Mouse (Mus musculus) urinary bladder, postnatal 4 days (tissue): Measurements from ENCODE around the gene Rptor.

Source experiments
- DNase-seq, 2 experiments: peaks; one replicate each; pipeline ENCODE4 v3.0.0; 2021 to 2022; ENCODE audit warnings: low spot score in 2 of 2

Rptor gene

DNA sequence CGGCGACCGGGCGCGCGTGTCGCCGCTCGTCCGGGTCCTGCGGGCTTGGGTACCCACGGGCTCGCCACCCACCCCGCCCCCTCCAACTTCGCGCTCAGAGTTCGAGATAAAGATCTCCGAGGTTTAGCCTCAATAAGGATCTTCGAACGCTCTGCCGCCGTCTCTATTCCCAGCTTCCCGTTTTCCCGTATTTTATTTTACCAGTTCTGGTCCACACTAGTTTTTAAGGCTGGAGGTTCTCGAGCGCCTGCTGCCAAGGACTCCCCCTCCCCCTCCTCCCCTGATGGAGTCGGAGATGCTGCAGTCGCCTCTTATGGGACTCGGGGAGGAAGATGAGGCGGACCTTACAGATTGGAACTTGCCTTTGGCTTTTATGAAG lies 811 bp downstream of the Rptor start:
- no peak for DNase-seq

DNA sequence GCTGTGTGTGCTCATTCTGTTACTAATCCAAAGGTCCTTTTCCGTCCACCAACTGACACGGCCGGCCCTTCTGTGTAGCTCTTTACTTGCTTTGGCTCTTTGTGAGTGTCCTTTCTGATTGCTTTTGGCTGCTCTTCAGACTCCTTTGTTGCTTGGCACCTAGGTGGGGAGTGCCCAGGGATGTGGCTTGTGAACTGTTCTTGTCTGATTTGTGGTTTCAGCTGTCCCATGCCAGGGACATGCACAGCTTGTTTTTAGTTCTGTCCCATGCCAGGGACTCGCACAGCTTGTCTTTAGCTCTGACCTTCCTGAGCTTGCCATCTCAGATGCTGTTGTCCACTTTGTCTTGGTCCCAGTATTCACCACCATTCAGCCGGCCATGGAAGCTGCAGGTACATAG lies 4.8 kb downstream of the Rptor start:
- no peak for DNase-seq

GRCm38 (mm10) chr11:119611496-119611895 lies 8.8 kb downstream of the Rptor start:
- DNase-seq: no peak

DNA sequence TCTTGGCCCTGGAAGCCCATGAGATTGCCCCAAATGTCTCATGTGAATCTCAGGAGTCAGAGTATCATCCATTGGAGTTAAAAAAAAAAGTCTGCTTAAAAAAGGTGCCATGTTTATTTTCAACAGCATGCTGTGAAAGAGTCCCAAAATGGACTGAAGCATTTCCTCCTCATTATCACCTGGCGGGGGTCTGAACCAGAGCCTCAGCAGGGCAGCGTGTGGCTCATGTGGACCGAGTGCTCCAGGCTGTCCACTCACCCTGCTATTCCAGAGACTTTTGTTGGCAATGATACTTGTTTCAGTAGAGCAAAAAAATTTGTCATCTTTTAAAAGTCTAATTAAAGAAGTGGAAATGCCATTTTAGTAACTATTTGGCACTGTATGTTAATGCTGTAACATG lies 9.5 kb downstream of the Rptor start:
- DNase-seq: no peak

DNA sequence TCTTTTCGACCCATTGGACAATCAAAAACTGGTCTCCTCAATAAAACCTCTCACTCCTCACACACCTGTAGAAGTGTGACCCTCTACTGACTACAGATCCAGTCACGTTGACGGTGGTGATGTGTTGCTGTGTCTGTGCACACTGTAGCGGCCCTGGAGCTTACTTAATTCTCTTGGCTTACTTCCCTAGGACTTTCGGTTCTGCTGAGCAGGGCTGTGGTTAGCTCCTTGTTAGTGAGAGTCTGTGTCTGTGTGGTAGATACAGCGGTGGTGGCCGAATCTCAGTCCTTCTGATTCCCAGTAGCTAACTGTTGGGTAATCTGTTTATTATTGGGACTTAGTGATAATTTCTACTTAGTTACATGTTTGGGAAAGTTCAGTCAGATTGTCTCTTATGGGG lies 12.4 kb downstream of the Rptor start:
- no peak for DNase-seq

DNA sequence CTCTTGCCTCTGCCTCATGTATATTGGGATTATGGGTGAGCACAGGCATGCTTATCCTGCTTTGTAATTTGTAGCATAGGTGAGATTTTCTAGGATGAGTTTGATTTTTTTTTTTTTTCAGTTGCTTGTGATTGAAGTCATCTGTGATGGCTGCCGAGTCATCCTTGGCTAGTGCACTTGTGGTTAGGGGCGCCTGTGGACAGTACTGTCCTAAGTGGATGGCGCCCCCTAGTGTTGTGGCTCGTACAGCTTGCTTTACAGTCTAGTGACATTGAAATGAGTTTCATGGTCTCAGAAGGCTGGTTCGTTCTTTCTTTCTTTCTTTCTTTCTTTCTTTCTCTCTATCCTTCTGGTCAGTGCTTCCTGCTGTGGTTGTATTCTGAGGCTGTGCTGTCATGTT lies 16.1 kb downstream of the Rptor start:
- no peak for DNase-seq

DNA sequence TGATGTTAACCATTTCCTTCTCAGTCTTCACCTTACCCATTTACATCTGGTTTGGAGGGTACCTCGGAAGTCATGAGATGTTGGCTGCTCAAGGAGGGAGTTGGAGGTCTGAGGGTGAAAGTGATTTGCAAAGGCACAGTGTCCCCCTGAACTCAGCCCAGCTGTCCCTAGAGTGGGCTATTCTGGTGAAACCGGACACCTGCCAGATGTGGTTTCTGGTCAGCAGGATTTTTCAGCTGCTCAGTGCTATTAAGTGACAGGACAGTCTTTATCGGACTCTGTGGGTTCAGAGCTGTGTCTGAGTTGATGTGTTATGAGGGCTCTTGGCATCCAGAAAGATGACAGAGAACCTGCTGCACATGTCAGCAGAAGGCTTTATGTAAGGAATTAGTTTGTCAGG lies 18.6 kb downstream of the Rptor start:
- no peak for DNase-seq

- no peak for DNase-seq
Measured at GRCm38 (mm10) chr11:119623800-119624199, 21.1 kb downstream of the Rptor start.

- no peak for DNase-seq
Measured at GRCm38 (mm10) chr11:119624401-119624800, 21.7 kb downstream of the Rptor start.

- no peak for DNase-seq
Measured at GRCm38 (mm10) chr11:119624955-119625354, 22.2 kb downstream of the Rptor start.

DNA sequence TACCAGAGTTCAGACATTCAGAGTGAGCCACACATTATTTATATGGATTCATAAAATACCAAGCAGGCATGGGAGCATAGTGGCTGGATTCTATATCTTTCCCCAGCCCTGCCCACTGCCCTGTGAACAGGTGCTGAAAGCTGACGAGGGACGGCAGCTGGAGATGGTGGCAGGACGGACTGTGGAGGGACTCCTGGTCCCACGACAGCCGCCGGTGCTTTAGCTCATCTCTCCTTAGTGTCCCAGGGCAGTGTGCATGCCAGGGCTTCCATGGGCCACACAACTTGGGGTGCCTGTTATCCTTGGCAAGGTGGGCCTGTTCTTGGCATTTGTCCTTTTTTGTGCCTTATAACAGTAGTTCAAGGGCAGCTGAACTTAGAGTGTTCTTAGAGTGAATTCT lies 22.8 kb downstream of the Rptor start:
- no peak for DNase-seq

- DNase-seq: no peak
Measured at GRCm38 (mm10) chr11:119625943-119626342, 23.2 kb downstream of the Rptor start.

- no peak for DNase-seq
Measured at GRCm38 (mm10) chr11:119627243-119627642, 24.5 kb downstream of the Rptor start.

DNA sequence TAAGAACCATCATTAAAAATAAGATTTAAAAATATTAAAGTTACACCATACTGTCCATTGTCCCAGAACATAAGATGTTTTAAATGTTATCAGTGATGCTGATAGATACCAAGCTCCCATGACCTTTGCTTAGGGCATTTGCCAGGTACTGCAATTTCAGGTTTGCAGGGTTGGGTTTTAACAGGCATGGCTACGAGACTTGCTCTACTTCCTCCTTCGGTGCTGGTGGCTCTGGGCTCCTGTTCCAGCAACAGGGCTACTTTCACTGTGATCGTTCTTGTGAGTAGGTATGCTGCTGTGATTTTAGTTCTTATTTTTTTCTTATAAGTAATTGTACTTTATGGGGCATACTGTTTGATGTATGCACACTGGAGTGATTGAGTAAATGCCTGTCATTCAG lies 26.4 kb downstream of the Rptor start:
- DNase-seq: no peak

DNA sequence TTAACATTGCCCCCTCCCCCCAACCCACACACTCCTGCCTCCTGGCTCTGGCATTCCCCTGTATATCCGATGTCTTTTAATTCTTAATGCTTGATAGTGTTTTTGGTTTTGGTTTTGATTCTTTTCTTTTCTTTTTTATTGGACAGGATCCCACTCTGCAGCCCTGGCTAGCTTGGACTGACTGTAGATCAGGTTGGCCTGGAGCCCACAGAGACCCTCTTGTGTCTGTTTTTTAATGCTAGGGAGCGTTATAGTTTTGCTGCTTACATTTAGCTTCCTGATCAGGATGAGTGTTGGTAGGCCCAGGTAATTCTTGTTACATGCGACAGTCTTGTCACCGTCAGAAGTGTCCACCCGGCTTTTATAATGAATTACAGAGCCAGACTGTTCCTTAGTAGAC lies 27.6 kb downstream of the Rptor start:
- DNase-seq: no peak

DNA sequence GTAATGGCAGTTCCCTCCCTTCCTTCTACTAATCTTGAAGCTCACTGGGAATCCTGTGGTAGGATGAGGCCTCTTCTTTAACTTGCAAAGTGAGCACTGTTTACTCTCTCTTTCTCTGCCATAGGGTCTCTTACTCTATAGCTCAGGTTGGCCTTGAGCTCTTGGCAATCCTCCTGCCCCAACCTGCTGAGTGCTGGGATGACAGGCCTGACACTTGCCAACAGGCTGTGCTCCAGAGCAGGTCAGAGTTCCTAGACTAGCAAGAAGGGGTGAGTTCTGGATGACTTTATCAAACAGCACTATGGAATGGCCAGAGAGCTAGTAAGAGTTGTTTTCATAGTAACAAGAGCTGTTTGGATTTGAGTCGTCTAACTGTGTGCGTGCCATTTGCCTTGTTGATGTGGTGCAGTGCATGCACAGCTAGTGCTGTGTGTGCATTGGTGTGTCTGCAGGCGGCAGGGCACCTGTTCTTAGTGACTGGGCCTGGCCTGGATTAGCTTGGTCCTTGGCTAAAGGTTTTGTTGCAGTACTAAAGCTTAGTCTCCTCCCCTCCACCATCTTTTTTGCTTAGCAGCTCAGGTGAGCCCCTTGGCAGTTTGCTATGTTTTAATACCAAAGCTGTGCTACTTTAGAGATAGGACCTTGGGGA lies 28.6 kb downstream of the Rptor start:
- no peak for DNase-seq

DNA sequence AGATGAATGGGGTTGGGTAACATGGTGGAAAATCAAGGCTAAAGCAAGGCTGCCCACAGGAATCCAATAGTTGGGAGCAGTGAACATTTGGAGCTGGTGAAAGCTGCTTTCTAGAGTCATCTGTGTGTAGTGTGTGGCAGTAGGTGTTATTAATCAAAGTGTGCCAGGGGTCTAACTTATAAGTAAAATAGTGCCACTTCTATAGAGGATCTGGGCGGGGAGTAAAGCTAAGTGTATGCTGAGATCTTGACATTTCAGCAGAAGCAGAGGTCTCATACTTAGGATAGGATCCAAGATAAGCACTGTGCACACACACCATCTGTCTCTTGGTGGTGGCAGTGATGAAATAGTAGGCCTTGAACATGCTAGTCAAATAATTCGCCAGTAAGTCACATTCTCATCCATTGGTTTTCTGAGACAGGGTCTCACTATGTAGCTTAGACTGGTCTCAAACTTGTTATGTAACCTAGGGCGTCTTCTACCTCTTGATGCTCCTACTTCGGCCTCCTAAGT lies 33.7 kb downstream of the Rptor start:
- DNase-seq: no peak

DNA sequence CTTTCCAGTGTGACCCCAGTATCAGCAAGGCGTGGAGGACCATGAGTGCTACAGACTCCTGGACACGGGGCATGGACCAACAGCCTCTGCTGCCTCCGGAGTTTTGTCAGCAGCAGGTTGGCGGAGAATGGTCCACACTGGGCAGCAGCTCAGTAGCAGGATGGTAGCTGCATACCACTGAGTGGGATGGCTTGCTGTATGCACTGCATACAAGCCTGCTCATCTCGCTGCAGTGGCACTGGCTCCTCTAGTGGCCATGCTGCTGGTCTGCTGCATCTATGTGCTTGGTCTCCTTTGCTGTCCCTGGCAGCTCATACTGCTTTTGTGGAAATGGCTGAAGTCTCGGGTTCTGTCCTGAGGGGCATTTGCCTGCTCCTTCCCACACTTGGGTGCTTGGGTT lies 34.8 kb downstream of the Rptor start:
- DNase-seq: no peak

- DNase-seq: no peak
Measured at GRCm38 (mm10) chr11:119640491-119640890, 37.8 kb downstream of the Rptor start.

- no peak for DNase-seq
Measured at GRCm38 (mm10) chr11:119641831-119642381, 39.2 kb downstream of the Rptor start.

DNA sequence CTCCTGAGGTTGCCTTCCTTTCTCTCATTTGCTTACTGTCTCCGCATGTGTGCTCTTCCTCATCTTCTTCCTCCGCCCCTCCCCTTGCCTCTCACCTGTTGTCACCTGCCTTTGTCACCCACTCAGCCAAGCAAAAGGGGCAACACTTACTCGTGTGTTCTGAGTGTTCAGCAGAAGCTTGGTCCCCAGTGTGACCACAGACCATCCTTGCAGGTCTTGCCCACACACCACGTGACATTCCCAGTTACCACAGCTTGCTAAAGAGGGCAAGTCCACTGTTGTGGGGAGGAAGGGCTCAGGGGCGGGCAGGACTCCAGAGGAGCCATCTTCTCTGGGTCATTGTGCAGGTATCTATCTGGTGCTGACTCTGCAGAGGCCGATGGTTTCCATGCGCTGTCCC lies 40.6 kb downstream of the Rptor start:
- no peak for DNase-seq

DNA sequence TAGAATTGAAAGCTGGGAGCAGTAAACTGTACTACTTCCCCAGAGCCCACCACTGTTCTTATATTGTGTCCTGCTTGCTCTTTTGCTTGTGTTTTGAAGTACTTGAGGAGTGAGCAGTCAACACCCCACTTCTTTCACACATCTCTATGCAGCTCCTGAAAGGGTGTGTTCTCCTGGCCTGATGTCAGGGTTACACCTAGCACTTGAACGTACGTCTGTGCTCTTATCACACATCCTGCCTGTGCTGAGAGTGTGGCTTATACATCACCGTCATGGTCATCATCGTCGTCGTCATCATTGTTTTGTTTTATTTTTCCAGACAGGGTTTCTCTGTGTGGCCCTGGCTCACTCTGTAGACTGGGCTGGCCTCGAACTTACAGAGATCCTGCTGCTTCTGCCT lies 41.4 kb downstream of the Rptor start:
- DNase-seq: no peak

DNA sequence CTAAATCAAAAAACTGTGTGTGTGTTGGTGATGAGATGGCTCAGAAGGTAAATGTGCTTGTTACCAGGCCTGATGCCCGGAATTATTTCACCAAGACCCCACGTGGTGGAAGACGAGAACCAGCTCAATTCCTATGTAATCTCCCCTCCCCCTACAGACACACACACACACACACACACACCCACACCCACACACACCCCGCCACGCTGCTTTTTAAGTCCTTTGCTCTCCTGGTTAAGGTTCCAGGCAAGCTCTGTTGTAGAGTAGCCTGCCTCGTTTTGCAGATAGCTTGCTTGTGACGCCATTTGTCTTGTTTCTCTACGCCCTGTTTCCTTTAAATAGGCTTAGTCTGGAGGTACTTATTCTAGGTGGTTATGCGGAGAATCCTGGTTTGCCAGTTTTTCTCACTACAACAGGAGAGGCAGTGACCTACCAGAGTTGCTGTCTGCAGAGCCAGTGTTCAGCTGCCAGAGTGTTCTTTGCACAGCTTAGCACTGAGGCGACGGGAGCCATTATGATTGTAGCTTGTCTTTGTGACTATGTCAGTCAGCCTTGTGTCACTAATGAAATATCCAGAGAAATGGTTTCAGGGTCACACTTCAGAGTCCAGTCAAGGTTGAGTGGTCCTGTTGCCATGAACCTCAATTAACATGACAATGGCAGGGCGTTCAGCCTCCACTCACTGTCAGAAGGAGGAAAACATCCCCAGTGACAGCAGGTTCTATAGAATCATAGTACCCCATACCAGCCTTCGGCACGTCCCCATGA lies 42.1 kb downstream of the Rptor start:
- DNase-seq: no peak
